Mouse (Mus musculus) G1E (cell line): ENCODE measurements around the gene Zfp740.

Source experiments
- CTCF ChIP-seq: IDR thresholded peaks from 2 replicates; pipeline ENCODE4 v1.5.1; 2012; ENCODE audit warnings: low read depth, low read length, inconsistent platforms, mixed read lengths
- TAL1 ChIP-seq: conservative IDR thresholded peaks from 2 replicates; pipeline ENCODE4 v1.6.1; 2012; ENCODE audit warnings: low read depth, low read length, inconsistent platforms, mixed read lengths

- no peak for TF ChIP-seq CTCF
- TF ChIP-seq TAL1: no peak
These were observed 20.0 kb upstream of the Zfp740 start for GRCm38 (mm10) chr15:102183076-102183475.
